Mouse (Mus musculus): Measurements from ENCODE around the gene Zfp128. TPM values are rescaled to one million over a fixed set of nuclear protein-coding genes. Genes with fewer than 3 reads are reported as not detected.
A peak's percentile ranks its signal among the peaks of the same experiment; 100 is the strongest.
"Not testable (repeated sequence)": the region's sequence is repeated elsewhere in the genome, so short reads cannot be mapped to it uniquely, and the experiment has no call there.

Zfp128 gene
- polyA plus RNA-seq, 1 experiment from 2014 or later = 7.7 TPM

DNA sequence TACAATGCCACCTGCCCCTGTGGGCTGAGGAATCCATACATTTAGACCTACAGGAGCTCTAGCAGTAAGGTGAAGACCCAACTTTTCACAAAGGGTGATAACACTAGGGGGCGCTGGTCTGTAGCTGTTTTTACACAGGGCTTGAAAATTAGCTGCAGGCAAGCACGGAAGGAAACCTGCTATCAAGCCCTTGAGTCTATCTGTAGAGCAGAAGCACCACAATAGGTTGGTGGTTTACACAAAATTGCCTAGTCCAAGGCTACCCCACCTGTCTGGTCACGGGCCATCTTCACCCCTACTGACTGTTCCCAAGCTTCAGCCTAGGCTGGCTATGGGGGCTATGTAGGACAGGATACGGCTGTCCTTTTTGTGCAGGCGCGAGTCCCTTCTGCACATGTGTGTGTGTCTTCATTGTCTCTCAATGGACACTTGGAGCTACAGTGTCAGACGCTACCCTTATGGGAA is 28.6 kb downstream of the Zfp128 start:
- Histone ChIP-seq H3K4me3 (ENCODE audit: low read depth, low read length) (peak overlapping the region; percentile 33; the same call in 1 of the 2 replicates), H3K27ac (replicated peaks; ENCODE audit: low read depth, low read length) (peak overlapping the region; percentile 36; the same call in 1 of the 2 replicates)

DNA sequence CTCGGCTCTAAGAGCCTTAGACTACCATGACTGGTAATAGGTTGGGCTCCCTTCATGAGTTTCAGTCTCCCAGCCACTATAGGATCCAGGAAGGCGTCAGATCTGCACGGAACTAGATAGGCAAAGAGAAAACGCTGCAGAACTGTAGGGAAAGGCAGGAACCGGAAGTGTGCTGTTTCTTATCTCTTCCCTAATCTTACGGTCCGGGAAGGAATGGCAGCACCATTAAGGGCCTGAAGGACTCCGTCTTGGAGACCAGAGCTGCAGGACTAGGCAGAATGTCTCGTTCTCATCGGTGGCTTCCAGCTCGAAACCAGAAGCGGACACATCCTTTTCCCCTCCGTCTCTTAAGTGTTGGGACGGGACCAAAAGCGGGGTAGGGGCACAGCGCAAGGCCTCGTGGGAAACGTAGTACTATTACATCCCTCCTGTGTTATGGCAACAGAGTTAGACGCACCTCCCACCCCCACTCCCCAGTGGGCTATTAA is 29.2 kb downstream of the Zfp128 start:
- H3K36me3 ChIP-seq (ENCODE audit: control insufficient read depth, insufficient read depth, low read length) = peaks cover 4% of the 10 kb centered on the region
- no peaks in the 10 kb centered on the region for H3K9me3 ChIP-seq (ENCODE audit: control insufficient read depth, low read length)
- peak overlapping the region; percentile 33 for H3K4me3 ChIP-seq (ENCODE audit: low read depth, low read length)
- WGBS = 7% methylated on average over 19 of the region's 19 CpGs
- DNase-seq (ENCODE audit: low spot score) (peak; percentile 58), ATAC-seq (ENCODE audit: insufficient number of reproducible peaks, low FRiP score, low TSS enrichment, low read depth) (peak; percentile 72; the same call in 1 of the 2 replicates)
- H3K27me3 ChIP-seq (ENCODE audit: control insufficient read depth, insufficient read depth, low read length) = no peaks in the 10 kb centered on the region
- H3K4me1 ChIP-seq (ENCODE audit: control insufficient read depth, insufficient read depth, low read length) = no peaks in the 10 kb centered on the region
- peak overlapping the region; percentile 55 for H3K9ac ChIP-seq (ENCODE audit: low read length)
- H3K27ac ChIP-seq (replicated peaks; ENCODE audit: low read depth, low read length) = peak overlapping the region; percentile 36; the same call in 1 of the 2 replicates
- H3K4me2 ChIP-seq (ENCODE audit: low read depth, severe bottlenecking) = peak overlapping the region; percentile 46

More for the DNA sequence above, 28.6 kb downstream of the Zfp128 start:
- H3K9ac ChIP-seq (ENCODE audit: low read length) = peak overlapping the region; percentile 55
- 41% methylated on average over 7 of the region's 7 CpGs for WGBS
- H3K27me3 ChIP-seq (ENCODE audit: control insufficient read depth, insufficient read depth, low read length) = no peaks in the 10 kb centered on the region
- ATAC-seq (ENCODE audit: insufficient number of reproducible peaks, low FRiP score, low TSS enrichment, low read depth) = 0 out of 2 replicates have a peak, but pooled peaks have one; percentile 18
- H3K4me1 ChIP-seq (ENCODE audit: control insufficient read depth, insufficient read depth, low read length) = no peaks in the 10 kb centered on the region
- H3K4me2 ChIP-seq (ENCODE audit: low read depth, severe bottlenecking) = peak overlapping the region; percentile 46; the same call in 1 of the 2 replicates
- peaks cover 6% of the 10 kb centered on the region for H3K36me3 ChIP-seq (ENCODE audit: control insufficient read depth, insufficient read depth, low read length)
- DNase-seq (ENCODE audit: low spot score) = peak; percentile 73
- no peaks in the 10 kb centered on the region for H3K9me3 ChIP-seq (ENCODE audit: control insufficient read depth, low read length)

DNA sequence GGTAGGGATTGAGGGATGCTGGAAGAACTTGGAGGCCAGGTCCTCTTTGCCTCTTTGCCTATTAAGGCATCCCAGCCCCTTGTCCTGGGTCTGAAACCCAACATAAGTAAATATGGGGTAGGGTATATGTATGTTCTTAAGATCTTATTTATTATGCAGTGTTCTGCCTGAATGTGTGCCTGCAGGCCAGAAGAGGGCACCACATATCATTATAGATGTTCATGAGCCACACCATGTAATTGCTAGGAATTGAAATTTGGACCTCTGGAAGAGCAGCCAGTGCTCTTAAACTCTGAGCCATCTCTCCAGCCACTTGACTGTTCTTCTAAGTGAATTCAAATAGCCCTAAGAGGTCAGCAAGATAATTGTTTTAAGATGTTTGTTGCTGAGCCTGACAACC is 32.6 kb downstream of the Zfp128 start:
- no peak for ATAC-seq (ENCODE audit: insufficient number of reproducible peaks, low FRiP score, low TSS enrichment, low read depth)
- Histone ChIP-seq H3K27ac (replicated peaks; ENCODE audit: low read depth, low read length) (no peak overlapping the region), H3K9ac (ENCODE audit: low read length) (no peak overlapping the region), H3K27me3 (ENCODE audit: control insufficient read depth, insufficient read depth, low read length) (no peaks in the 10 kb centered on the region), H3K9me3 (ENCODE audit: control insufficient read depth, low read length) (no peaks in the 10 kb centered on the region), H3K4me2 (ENCODE audit: low read depth, severe bottlenecking) (no peak overlapping the region), H3K4me3 (ENCODE audit: low read depth, low read length) (no peak overlapping the region), H3K4me1 (ENCODE audit: control insufficient read depth, insufficient read depth, low read length) (no peaks in the 10 kb centered on the region), H3K36me3 (ENCODE audit: control insufficient read depth, insufficient read depth, low read length) (no peaks in the 10 kb centered on the region)
- DNase-seq (ENCODE audit: low spot score) = no peak

DNA sequence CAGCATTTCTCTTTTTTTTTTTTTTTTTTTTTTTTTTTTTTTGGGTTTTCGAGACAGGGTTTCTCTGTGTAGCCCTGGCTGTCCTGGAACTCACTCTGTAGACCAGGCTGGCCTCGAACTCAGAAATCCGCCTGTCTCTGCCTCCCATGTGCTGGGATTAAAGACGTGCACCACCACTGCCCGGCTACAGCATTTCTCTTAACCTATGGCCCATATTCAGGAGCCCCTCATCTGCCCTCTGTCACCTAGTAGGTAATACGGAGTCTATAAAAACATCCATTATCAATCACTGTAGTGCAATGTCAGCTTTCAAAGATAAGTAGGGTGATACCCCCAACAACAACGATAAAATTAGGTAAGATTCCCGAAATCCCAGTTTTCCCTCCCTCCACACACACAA is 39.5 kb downstream of the Zfp128 start:
- H3K36me3 ChIP-seq (ENCODE audit: control insufficient read depth, insufficient read depth, low read length) = peaks cover 11% of the 10 kb centered on the region
- 89% methylated on average over 6 of the region's 8 CpGs for WGBS
- not testable (repeated sequence) for H3K4me1 ChIP-seq (ENCODE audit: control insufficient read depth, insufficient read depth, low read length); H3K27ac ChIP-seq (replicated peaks; ENCODE audit: low read depth, low read length); H3K9me3 ChIP-seq (ENCODE audit: control insufficient read depth, low read length); ATAC-seq (ENCODE audit: insufficient number of reproducible peaks, low FRiP score, low TSS enrichment, low read depth); H3K4me3 ChIP-seq (ENCODE audit: low read depth, low read length); DNase-seq (ENCODE audit: low spot score); H3K4me2 ChIP-seq (ENCODE audit: low read depth, severe bottlenecking); H3K9ac ChIP-seq (ENCODE audit: low read length); H3K27me3 ChIP-seq (ENCODE audit: control insufficient read depth, insufficient read depth, low read length)

DNA sequence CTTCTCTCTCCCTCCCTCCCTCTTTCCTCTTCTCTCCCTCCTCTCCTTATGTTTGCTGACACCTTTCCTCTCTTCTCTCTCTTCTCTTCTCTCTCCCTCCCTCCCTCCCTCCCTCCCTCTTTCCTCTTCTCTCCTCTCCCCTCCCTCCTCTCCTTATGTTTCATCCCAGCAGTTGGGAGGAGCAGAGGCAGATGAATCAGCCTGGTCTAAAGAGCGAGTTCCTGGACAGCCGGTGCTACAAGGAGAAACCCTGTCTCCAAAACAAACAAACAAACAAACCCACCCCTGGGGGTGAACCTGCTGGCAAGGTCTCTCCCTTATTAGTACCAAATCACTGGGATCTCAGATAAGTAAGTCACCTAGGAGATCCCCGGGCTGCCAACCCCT is 40.3 kb downstream of the Zfp128 start:
- no peaks in the 10 kb centered on the region for H3K9me3 ChIP-seq (ENCODE audit: control insufficient read depth, low read length)
- ATAC-seq (ENCODE audit: insufficient number of reproducible peaks, low FRiP score, low TSS enrichment, low read depth) (no peak), DNase-seq (ENCODE audit: low spot score) (no peak)
- peak overlapping the region; percentile 91 for H3K27ac ChIP-seq (replicated peaks; ENCODE audit: low read depth, low read length)
- WGBS = 1% methylated on average over 3 of the region's 3 CpGs
- peaks cover 19% of the 10 kb centered on the region for H3K36me3 ChIP-seq (ENCODE audit: control insufficient read depth, insufficient read depth, low read length)
- H3K4me2 ChIP-seq (ENCODE audit: low read depth, severe bottlenecking) = peak overlapping the region; percentile 95
- peak overlapping the region; percentile 84 for H3K9ac ChIP-seq (ENCODE audit: low read length)
- H3K4me3 ChIP-seq (ENCODE audit: low read depth, low read length) = peak overlapping the region; percentile 93
- H3K4me1 ChIP-seq (ENCODE audit: control insufficient read depth, insufficient read depth, low read length) = peaks cover 7% of the 10 kb centered on the region
- 0 out of 2 replicates have a peak, but pooled peaks cover 1% of the 10 kb centered on the region for H3K27me3 ChIP-seq (ENCODE audit: control insufficient read depth, insufficient read depth, low read length)

DNA sequence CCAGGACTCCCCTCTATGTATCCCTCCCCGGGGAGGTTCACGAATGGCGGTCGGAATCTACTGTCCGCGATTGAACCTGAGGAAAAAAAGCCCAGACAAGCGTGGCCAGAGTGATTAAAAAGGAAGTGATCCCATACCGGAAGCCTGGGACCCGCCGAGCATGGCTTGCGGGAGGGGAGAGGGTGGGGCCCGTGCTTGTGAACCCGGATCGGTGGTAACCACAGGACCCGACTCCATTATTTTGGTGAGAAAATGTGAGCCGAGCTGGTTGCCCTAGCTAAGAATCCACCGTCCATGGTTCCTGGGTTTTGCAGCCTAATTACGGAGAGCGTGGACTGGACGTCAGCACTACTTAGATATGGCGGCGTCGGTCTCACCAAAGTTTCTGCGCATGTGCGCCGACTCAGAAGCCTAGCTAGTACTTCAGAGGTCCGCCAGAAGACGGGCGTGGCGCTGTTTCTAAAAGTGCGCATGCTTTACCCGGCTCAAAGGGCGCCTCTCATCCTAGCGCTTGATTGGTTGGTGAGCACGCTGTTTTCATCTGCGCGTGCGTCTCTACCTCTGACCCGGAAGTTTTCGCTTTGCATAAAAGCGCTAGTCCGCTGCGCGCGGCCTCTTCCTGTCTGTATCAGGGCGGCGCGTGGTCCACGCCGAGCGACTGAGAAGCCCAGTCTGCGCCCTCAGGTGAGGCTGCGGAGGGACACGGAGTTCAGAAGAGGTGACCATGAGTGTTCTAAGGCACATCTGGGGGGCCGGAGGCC is 40.9 kb downstream of the Zfp128 start, which contains the start of gene Rps5:
Rps5 (plus strand) TSS at position 586 of the 761 bp plus-strand sequence.
- WGBS = under 1% methylated on average over 55 of the region's 55 CpGs

DNA sequence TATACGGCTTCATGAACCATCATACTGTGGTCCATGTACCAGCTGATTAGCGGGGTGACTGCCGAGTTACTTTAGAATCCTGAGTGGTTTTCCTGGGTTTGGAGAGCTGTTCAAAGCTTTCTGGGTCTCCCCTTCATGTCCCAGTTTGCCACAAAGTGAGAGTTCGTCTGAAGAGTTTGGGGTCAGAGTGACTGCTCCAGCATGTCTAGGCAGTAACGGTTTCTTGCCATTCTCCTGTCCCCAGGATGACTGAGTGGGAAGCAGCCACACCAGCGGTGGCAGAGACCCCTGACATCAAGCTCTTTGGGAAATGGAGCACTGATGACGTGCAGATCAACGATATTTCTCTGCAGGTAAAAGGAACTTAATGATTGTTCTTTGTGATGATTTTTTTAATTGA is 41.8 kb downstream of the Zfp128 start:
- Histone ChIP-seq H3K9ac (ENCODE audit: low read length) (peak overlapping the region; percentile 93), H3K27me3 (ENCODE audit: control insufficient read depth, insufficient read depth, low read length) (peaks cover 10% of the 10 kb centered on the region; the same call in 1 of the 2 replicates), H3K36me3 (ENCODE audit: control insufficient read depth, insufficient read depth, low read length) (peaks cover 20% of the 10 kb centered on the region), H3K9me3 (ENCODE audit: control insufficient read depth, low read length) (no peaks in the 10 kb centered on the region), H3K4me3 (ENCODE audit: low read depth, low read length) (peak overlapping the region; percentile 93), H3K27ac (replicated peaks; ENCODE audit: low read depth, low read length) (no peak overlapping the region; the same call in 1 of the 2 replicates), H3K4me2 (ENCODE audit: low read depth, severe bottlenecking) (peak overlapping the region; percentile 95), H3K4me1 (ENCODE audit: control insufficient read depth, insufficient read depth, low read length) (peaks cover 10% of the 10 kb centered on the region)
- ATAC-seq (ENCODE audit: insufficient number of reproducible peaks, low FRiP score, low TSS enrichment, low read depth) (no peak), DNase-seq (ENCODE audit: low spot score) (no peak)
- WGBS = 4% methylated on average over 8 of the region's 8 CpGs

More for the DNA sequence above, 40.9 kb downstream of the Zfp128 start, which contains the start of gene Rps5:
- Histone ChIP-seq H3K27me3 (ENCODE audit: control insufficient read depth, insufficient read depth, low read length) (peaks cover 5% of the 10 kb centered on the region; the same call in 1 of the 2 replicates), H3K27ac (replicated peaks; ENCODE audit: low read depth, low read length) (peak within 1 kb of the TSS; percentile 91), H3K4me1 (ENCODE audit: control insufficient read depth, insufficient read depth, low read length) (peaks cover 9% of the 10 kb centered on the region), H3K4me3 (ENCODE audit: low read depth, low read length) (peak within 1 kb of the TSS; percentile 93), H3K4me2 (ENCODE audit: low read depth, severe bottlenecking) (peak within 1 kb of the TSS; percentile 95), H3K9me3 (ENCODE audit: control insufficient read depth, low read length) (no peaks in the 10 kb centered on the region), H3K36me3 (ENCODE audit: control insufficient read depth, insufficient read depth, low read length) (peaks cover 20% of the 10 kb centered on the region), H3K9ac (ENCODE audit: low read length) (peak within 1 kb of the TSS; percentile 93)
- ATAC-seq (ENCODE audit: insufficient number of reproducible peaks, low FRiP score, low TSS enrichment, low read depth) (peak; percentile 98), DNase-seq (ENCODE audit: low spot score) (peak; percentile 98)

DNA sequence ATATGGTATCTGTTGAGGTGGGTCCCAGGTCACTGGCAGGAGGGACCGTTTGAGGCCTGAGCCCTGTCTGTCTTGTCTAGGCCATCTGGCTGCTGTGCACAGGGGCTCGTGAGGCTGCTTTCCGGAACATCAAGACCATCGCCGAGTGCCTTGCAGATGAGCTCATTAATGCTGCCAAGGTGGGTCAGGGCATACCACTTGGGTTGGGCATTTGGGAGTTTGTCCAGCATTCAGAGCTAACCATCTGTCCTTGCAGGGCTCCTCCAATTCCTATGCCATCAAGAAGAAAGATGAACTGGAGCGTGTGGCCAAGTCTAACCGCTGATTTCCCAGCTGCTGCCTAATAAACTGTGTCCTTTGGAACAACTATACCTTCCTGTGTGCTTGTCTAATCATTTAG is 45.3 kb downstream of the Zfp128 start:
- peaks cover 15% of the 10 kb centered on the region for H3K4me1 ChIP-seq (ENCODE audit: control insufficient read depth, insufficient read depth, low read length)
- H3K4me3 ChIP-seq (ENCODE audit: low read depth, low read length) = no peak overlapping the region
- 87% methylated on average over 7 of the region's 7 CpGs for WGBS
- no peaks in the 10 kb centered on the region for H3K9me3 ChIP-seq (ENCODE audit: control insufficient read depth, low read length)
- peaks cover 20% of the 10 kb centered on the region for H3K27me3 ChIP-seq (ENCODE audit: control insufficient read depth, insufficient read depth, low read length)
- H3K4me2 ChIP-seq (ENCODE audit: low read depth, severe bottlenecking) = 0 out of 2 replicates have a peak overlapping the region, but pooled peaks have one; percentile 4
- H3K9ac ChIP-seq (ENCODE audit: low read length) = no peak overlapping the region
- no peak overlapping the region for H3K27ac ChIP-seq (replicated peaks; ENCODE audit: low read depth, low read length)
- H3K36me3 ChIP-seq (ENCODE audit: control insufficient read depth, insufficient read depth, low read length) = peaks cover 20% of the 10 kb centered on the region
- DNase-seq (ENCODE audit: low spot score) (no peak), ATAC-seq (ENCODE audit: insufficient number of reproducible peaks, low FRiP score, low TSS enrichment, low read depth) (no peak)

All from limb, embryonic 11.5 days (tissue).